Mouse (Mus musculus) embryonic facial prominence, embryonic 11.5 days (tissue): ENCODE measurements around the gene Nxph1. TPM values are rescaled to one million over a fixed set of nuclear protein-coding genes. Genes with fewer than 3 reads are reported as not detected.

Experiments used
- ATAC-seq: fragments of 200-750 bp; cut with Nextera tagmentation; replicated peaks from 2 replicates; pipeline ENCODE4 v1.8.0; 2017; ENCODE audit warnings: low read depth; ENCODE audit not compliant: insufficient number of reproducible peaks, low FRiP score, low TSS enrichment
- DNase-seq: peaks from one replicate; pipeline ENCODE4 v3.0.0-alpha.2; 2015; ENCODE audit warnings: low spot score
- H3K27ac ChIP-seq: fragments of 300-500 bp; sonication (generic); replicated peaks from 2 replicates; pipeline ENCODE4 v1.5.1; 2014; ENCODE audit warnings: mild to moderate bottlenecking, low read depth, low read length, control low read depth
- H3K27me3 ChIP-seq: fragments of 300-500 bp; sonication (generic); 2 replicates; pipeline ENCODE4 v1.6.1; 2014; ENCODE audit warnings: mild to moderate bottlenecking, low read length, moderate library complexity, mixed read lengths; ENCODE audit not compliant: control insufficient read depth, insufficient read depth
- H3K36me3 ChIP-seq: fragments of 300-500 bp; sonication (generic); replicated peaks from 2 replicates; pipeline ENCODE4 v1.6.1; 2014; ENCODE audit warnings: low read depth, mild to moderate bottlenecking, low read length, moderate library complexity, mixed read lengths; ENCODE audit not compliant: control insufficient read depth, insufficient read depth
- H3K4me1 ChIP-seq: fragments of 300-500 bp; sonication (generic); 2 replicates; pipeline ENCODE4 v1.6.1; 2014; ENCODE audit warnings: low read length, mixed read lengths; ENCODE audit not compliant: control insufficient read depth, insufficient read depth
- H3K4me2 ChIP-seq: fragments of 300-500 bp; sonication (generic); 2 replicates; pipeline ENCODE4 v1.6.1; 2014; ENCODE audit warnings: low read depth, mild to moderate bottlenecking, control low read depth, low read length, moderate library complexity
- H3K4me3 ChIP-seq: fragments of 300-500 bp; sonication (generic); 2 replicates; pipeline ENCODE4 v1.5.1; 2014; ENCODE audit warnings: low read depth, low read length, control low read depth
- H3K9ac ChIP-seq: fragments of 300-500 bp; sonication (generic); replicated peaks from 2 replicates; pipeline ENCODE4 v1.6.1; 2014; ENCODE audit warnings: mild to moderate bottlenecking, control low read depth, low read length
- H3K9me3 ChIP-seq: fragments of 300-500 bp; sonication (generic); replicated peaks from 2 replicates; pipeline ENCODE4 v1.6.1; 2016; ENCODE audit warnings: mild to moderate bottlenecking, low read length, inconsistent platforms, mixed read lengths; ENCODE audit not compliant: control insufficient read depth
- WGBS: fragments of 180-500 bp; shearing (Covaris S2); extraction: QIAGEN DNeasy Blood & Tissue Kit; methylation state at CpG from one replicate; pipeline ENCODE4 v1.1.7; 2014; 5-methylcytosine and 5-hydroxymethylcytosine counted together
- polyA plus RNA-seq: library from polyadenylated mRNA; unstranded; fragments of >200 nt; fragmentation: Nextera tagmentation; extraction: Ambion mirVana; gene quantifications from 2 replicates; pipeline ENCODE4 v1.2.1, GENCODE M21; 2014

The Nxph1 gene
- 0.79 and 1.4 TPM in 2 replicates for polyA plus RNA-seq

DNA sequence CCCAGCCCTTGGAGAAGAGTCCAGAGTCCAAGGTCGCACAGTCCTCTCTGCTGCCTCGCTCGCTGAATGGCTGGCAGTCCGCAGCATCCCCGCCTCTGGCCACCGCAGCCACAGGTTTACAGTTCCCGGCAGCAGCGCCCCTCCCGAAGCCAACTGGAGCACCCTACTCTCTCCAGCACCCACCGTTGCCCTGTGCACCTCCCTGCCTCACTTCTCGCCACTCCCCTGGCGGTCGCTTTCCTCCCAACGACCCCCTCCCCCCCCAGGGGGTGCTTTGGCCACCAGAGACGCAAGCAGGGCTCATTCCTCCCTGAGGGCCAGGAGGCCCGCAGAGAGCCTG lies at the start of gene Nxph1:
Gene Nxph1, plus strand, starts transcription at position 301 of the 340 bp plus-strand sequence.
- H3K36me3 ChIP-seq: no peaks in the 10 kb centered on the region
- H3K4me2 ChIP-seq: peak within 1 kb of the TSS; percentile 51
- H3K4me3 ChIP-seq: peak within 1 kb of the TSS; percentile 16
- peaks cover 48% of the 10 kb centered on the region for H3K27me3 ChIP-seq
- H3K4me1 ChIP-seq: peaks cover 4% of the 10 kb centered on the region; the same call in 1 of the 2 replicates
- H3K27ac ChIP-seq: no peak within 1 kb of the TSS
- 0% methylated on average over 11 of the region's 16 CpGs for WGBS
- H3K9me3 ChIP-seq: no peaks in the 10 kb centered on the region
- no peak within 1 kb of the TSS for H3K9ac ChIP-seq
- DNase-seq (no peak), ATAC-seq (0 out of 2 replicates have a peak, but pooled peaks have one; percentile 17)

DNA sequence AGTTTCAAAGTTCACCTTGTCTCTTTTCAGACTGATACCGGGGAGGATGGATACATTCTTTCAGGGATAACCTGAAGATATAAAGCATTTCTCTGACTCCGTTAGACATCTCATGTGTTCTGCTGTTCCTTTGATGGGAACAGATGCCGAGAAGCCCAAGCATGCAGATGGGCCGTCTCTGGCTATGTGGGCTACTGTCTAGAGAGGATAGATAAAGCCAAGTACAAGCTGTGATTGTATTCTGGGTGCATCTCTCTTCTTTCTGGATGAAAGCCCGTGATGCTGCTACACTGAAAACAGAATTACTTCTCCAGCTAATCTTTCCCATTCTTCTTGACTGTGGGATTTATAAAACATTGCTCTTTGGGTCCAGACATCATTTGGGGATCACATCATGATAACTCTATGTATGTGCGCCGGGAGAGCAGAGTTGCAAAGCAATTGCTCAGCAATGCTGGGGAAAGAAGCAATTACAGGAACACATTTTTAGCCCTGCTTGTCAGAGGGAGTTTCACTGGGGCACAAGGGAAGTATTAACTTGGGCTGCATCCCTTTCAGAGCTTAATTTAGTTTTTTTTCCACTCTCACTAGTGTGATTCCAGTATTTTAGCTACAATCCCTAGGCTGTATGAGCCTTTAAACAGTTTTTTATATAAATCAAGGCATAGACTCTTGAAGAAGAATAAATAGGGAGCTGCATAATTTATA lies 48.1 kb upstream of the Nxph1 start:
- ATAC-seq (no peak), DNase-seq (no peak)
- Histone ChIP-seq H3K27me3 (no peaks in the 10 kb centered on the region), H3K27ac (no peak overlapping the region), H3K4me1 (no peaks in the 10 kb centered on the region), H3K9ac (no peak overlapping the region), H3K9me3 (no peaks in the 10 kb centered on the region), H3K36me3 (no peaks in the 10 kb centered on the region), H3K4me3 (no peak overlapping the region), H3K4me2 (no peak overlapping the region)
- WGBS: 82% methylated on average over 7 of the region's 7 CpGs

DNA sequence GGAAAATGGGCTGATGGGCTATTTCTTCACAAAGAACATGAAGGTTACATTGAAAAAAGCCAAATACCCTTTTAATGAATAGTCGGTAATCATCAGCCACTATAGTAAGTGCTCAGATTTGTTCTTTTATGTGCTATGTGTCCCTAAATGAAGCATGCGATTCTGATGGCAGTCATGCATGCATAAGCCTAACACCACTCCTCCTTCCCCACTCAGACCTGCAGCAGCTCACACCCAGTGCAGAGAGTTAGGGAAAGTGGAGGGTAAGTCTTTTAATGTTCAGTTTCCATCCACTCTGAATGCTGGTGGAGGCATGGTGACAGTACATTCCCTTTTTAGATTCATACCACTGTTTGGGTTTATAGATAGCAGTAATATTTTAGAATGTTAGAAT lies 47.5 kb upstream of the Nxph1 start:
- no peak overlapping the region for H3K4me3 ChIP-seq
- H3K4me1 ChIP-seq: no peaks in the 10 kb centered on the region
- no peak overlapping the region for H3K27ac ChIP-seq
- H3K9me3 ChIP-seq: no peaks in the 10 kb centered on the region
- H3K27me3 ChIP-seq: no peaks in the 10 kb centered on the region
- ATAC-seq (no peak), DNase-seq (no peak)
- H3K4me2 ChIP-seq: no peak overlapping the region
- H3K9ac ChIP-seq: no peak overlapping the region
- H3K36me3 ChIP-seq: no peaks in the 10 kb centered on the region
- 63% methylated on average over 2 of the region's 2 CpGs for WGBS

DNA sequence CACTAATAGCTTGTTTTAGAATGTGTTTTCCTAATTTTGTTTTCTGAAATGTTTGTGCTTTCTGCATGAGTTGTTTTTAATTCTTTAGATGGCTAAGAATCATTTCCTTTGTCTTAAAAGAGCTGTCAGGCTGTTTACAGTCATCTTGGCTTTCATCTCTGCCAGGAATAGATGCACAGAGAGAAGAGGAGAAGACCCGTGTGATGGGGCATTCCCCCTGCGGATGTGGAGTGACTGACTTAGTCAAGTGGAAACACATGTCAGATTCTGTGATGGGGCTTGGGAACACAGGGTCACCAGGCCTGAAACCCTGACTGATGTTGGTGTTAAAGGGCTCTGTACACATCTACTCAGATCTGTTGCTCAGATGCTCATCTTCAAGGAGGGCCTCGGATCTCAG lies 40.3 kb upstream of the Nxph1 start:
- no peaks in the 10 kb centered on the region for H3K4me1 ChIP-seq
- 46% methylated on average over 3 of the region's 3 CpGs for WGBS
- no peak overlapping the region for H3K9ac ChIP-seq
- H3K9me3 ChIP-seq: no peaks in the 10 kb centered on the region
- H3K27me3 ChIP-seq: no peaks in the 10 kb centered on the region
- no peak overlapping the region for H3K4me3 ChIP-seq
- ATAC-seq: no peak
- H3K36me3 ChIP-seq: no peaks in the 10 kb centered on the region
- no peak overlapping the region for H3K4me2 ChIP-seq
- DNase-seq: peak; percentile 22
- no peak overlapping the region for H3K27ac ChIP-seq

DNA sequence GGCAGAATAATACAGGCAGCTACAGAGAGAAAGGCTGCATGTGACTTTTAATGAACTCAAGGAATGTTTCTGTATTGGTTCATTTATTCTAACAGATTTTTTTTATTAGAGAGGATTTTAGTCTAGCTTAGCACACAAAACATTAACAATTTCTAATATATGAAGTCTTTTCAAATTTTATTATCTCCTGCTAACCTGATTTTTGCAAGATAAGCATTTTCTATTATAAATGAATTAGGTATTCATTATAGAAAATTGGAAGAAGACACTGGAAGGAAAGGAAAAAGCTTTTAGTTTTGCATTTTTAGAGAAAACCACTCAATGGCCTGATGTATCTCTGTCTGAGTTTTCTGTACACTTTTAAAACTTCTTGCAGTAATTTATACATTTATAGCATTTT lies 34.8 kb upstream of the Nxph1 start:
- no peaks in the 10 kb centered on the region for H3K36me3 ChIP-seq
- no peak for DNase-seq
- no peak overlapping the region for H3K27ac ChIP-seq

DNA sequence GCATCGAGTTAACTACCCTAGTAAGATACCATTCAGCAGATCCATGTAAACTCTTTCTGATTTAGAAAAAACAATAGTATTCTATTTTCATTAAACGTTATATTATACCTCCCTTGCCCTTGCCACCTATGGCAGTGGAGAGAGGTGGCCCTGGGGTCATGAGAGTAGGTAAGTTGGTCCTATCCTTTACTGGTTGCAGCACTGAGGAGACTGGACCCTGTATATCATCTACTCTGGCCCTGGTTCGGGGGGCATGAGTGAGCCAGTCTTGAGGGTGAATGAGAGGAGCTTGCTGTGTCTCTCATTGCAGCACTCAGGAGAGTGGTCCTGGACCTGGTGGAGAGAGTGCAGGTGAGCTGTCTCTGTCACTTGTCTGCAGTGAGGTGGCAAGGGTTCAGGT lies 33.5 kb upstream of the Nxph1 start:
- Histone ChIP-seq H3K4me3 (no peak overlapping the region), H3K27me3 (no peaks in the 10 kb centered on the region), H3K4me2 (no peak overlapping the region), H3K36me3 (no peaks in the 10 kb centered on the region), H3K9me3 (no peaks in the 10 kb centered on the region), H3K9ac (no peak overlapping the region), H3K4me1 (no peaks in the 10 kb centered on the region), H3K27ac (no peak overlapping the region)
- WGBS: 85% methylated on average over 3 of the region's 3 CpGs
- DNase-seq (no peak), ATAC-seq (no peak)

More for the DNA sequence above, 34.8 kb upstream of the Nxph1 start:
- no peaks in the 10 kb centered on the region for H3K9me3 ChIP-seq
- no peak overlapping the region for H3K4me2 ChIP-seq
- no peaks in the 10 kb centered on the region for H3K27me3 ChIP-seq
- no peaks in the 10 kb centered on the region for H3K4me1 ChIP-seq
- no peak overlapping the region for H3K4me3 ChIP-seq
- ATAC-seq: no peak
- no peak overlapping the region for H3K9ac ChIP-seq

DNA sequence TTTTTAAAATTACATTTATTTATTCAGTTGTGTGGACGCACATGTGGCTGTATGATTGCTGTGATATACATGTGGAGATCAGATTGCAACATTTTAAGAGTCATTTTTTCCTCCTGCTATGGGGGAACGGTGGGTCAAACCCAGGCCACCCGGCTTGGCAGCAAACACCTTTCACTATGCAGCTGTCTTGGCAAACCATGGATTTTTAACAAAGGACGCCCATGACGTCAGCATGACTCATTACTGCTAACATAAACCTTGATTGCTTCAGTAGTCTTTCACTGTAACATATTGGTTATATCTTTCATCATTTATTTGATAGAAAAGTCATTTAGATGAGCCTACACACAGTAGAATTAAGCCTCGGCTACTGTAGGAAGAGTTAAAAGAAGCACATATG lies 23.8 kb upstream of the Nxph1 start:
- Histone ChIP-seq H3K4me3 (no peak overlapping the region), H3K9me3 (no peaks in the 10 kb centered on the region), H3K9ac (no peak overlapping the region), H3K36me3 (no peaks in the 10 kb centered on the region), H3K4me2 (no peak overlapping the region), H3K27me3 (no peaks in the 10 kb centered on the region), H3K27ac (no peak overlapping the region), H3K4me1 (no peaks in the 10 kb centered on the region)
- DNase-seq: no peak
- no peak for ATAC-seq
- 75% methylated on average over 6 of the region's 6 CpGs for WGBS

DNA sequence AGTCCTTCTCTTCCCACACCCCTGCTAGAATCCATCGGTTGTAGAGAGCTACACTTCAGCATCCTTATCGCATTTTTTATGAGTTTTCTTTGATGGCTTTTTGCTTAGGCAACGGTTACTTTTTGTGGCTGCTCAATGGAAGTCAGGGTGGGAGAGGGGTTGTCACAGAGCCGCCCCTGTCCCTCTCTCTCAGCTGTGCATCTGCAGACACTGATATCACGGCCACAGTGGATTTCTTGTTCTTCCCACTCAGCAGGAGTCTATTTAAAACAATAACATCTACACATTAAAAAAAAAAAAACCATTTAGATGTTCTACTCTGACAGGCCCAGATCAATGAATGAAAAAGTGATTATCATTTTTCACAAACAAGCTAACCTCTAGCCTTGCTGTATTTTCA lies 13.0 kb upstream of the Nxph1 start:
- H3K9ac ChIP-seq: no peak overlapping the region
- H3K4me2 ChIP-seq: no peak overlapping the region
- H3K36me3 ChIP-seq: no peaks in the 10 kb centered on the region
- H3K27me3 ChIP-seq: no peaks in the 10 kb centered on the region
- H3K9me3 ChIP-seq: no peaks in the 10 kb centered on the region
- H3K4me3 ChIP-seq: no peak overlapping the region
- no peak overlapping the region for H3K27ac ChIP-seq
- ATAC-seq: no peak
- H3K4me1 ChIP-seq: no peaks in the 10 kb centered on the region
- no peak for DNase-seq
- 58% methylated on average over 5 of the region's 5 CpGs for WGBS
